Mouse (Mus musculus) T-helper 1 cell (primary cell): ENCODE results near the gene 0610040J01Rik.
"Not testable (repeated sequence)": the region's sequence is repeated elsewhere in the genome, so short reads cannot be mapped to it uniquely, and the experiment has no call there.

Experiments used
- in situ Hi-C: fragments of 300-600 bp; cut with MboI, MseI; formaldehyde crosslinking; loops from one replicate; pipeline ENCODE4 v1.15.1; 2025; ENCODE audit warnings: high pct_unique_total_duplicates

0610040J01Rik gene

DNA sequence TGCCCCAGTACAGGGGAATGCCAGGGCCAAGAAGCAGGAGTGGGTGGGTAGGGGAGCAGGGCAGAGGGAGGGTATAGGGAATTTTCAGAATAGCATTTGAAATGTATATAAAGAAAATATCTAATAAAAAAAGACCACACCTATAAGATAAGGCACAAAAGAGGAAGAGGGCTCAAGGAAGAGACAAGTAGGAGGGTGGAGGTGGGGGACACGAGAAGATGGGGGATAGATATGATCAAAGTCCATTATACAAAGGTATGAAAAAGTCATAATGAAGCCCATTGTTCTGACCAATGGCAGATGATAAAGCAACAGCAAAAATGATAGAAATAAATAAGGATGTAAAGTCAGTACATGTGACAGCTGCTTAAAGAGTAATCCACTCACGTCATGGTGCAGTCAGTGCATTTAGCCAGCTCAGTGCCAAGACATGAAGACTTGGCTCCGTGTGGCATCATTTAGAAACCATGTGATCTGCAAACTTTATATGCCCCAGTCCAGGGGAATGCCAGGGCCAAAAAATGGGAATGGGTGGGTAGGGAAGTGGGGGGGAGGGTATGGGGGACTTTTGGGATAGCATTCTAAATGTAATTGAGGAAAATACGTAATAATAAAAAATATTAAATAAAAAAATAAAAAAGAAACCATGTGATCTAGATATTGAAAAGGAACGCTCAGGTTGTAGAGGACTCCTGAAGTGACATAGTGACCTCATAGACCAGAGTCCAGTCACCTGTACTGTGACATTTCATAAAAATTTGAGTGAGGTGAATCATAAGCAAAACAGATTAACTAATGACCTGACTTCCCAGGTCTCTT lies 85.0 kb downstream of the 0610040J01Rik start:
- in situ Hi-C loops = not testable (repeated sequence)

DNA sequence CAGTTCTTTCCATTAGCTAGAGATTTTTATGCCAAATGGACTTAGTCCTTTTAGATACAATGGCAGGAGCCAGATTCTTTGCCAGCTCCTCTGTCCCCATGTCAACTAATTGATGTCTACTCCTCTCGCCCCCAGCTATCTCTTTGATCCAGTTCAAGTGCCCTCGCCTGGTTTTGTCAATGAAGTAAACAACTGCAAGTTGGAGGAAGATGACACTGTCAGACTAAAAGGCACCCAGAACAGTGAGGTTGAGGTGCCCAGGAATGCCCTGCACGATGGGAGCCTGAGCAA lies 85.6 kb downstream of the 0610040J01Rik start:
- in situ Hi-C loops = no loop called here

DNA sequence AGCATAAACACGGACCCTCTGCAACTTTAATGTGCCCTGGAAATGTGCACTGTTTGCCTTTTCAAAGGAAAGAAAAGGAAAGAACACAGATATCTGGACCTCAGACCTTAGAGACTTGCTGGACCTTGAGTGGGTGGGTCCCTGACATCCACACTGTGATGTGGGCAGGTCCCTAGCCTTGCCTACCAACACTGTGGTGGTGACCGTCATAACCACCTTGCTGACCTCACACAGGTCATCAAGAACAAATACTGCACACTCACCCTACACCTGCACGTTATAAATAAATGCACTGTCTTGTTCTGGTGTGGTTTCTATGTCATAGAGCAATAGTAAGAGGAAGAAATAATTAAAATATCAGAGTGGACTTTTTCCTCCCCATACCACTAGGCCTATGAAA lies 91.2 kb downstream of the 0610040J01Rik start:
- in situ Hi-C loops = no loop called here

DNA sequence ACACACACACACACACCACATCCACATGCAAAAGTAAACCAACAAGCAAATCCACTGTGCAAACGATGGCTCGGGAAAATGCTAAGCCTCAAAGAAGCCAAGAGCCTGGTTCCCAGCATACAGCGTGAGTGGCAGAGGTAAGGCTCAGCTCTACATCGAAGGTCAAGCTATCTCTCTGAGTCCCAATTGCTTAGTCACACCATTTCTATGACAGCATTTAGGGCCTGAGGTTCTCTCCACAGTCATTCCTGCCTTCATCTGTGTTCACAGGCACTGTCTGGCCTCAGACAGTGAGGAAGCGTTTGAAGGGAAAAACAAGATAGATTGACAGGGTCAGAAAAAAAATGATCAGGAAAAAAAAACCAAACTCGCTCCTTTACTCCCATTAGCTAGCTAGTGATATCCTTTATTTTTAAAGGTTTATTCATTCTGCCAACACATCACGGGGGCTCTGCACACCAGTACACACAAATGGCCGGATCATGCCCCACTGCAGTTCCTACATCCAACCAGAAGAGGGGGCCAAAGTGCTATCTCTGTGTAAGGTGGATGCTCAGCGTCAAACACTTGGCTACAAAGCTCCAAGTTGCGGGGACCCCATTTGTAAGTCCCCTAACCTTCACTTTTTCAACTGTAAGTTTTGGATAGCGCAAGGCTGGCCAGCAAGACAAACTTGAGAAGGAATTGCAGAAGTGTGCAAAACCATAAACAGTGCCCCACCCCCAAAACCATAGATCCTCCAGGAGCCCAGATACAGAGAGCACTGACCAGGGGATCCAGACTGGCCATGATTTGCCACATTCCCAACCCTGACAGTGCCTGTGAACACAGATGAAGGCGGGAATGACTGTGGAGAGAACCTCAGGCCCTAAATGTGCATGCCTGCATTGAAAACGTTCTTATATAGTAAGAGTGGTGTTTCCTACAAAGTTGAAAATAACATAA lies 94.3 kb downstream of the 0610040J01Rik start:
- in situ Hi-C loops = loop anchor here (5.0 kb wide), 2 partner anchors 46 to 156 kb away; no protein-coding TSS in a partner anchor

DNA sequence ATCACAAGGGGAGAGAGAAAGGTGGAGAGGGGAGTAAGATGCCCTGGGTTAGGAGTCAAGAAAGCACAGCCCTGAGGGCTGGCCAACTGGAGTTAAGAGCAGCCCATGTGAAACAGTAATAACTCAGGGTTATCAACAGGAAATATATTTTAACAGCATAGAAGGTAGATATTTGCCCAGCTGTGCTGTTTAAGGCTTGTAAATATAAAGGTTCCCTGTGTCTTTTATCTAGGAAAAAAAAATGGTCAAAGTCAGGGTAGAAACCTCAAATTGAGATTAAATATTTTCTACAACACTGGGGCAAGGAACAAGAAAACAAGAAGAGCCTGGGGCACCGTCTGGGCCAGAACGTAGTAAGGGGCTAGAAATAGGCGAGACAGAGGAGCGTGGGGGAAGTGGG lies 95.3 kb downstream of the 0610040J01Rik start:
- in situ Hi-C loops = loop anchor here (5.0 kb wide), 2 partner anchors 45 to 155 kb away; no protein-coding TSS in a partner anchor

DNA sequence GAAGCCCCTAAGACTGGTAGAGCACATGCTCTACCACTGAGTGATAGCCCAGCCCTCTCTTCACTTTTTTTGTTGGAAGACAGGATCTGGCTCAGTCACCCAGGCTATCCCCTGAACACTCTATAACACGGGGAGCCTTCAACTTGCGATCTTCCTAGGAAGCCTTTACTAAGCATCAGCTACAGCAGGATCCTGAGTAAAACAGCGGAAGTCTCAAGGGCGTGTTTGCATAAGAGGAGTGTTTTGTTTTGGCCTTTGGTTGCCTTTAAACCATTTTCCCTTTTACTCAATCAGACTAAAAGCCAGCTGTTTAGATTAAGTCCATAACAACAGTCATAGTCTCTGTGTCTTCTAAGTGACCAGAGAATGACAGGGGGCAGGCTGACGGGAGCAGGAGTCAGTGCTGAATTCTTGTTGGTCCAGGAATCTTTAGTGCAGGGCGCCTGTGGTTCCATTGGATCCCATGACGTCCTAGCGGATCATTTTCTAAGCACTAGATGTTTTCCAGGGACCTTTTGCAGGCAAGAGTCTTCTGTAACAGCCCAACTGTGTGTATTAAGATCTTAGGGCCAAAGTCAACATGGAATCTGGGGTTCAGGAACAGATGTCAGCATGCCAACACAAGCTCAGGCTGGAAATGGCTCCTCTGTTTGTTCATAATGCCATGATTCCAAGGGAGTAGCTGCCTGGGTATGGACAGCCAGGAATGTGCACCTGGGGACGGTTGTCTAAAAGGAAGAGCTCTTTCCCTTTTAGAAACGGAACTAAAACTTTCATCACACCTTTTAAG lies 98.2 kb downstream of the 0610040J01Rik start:
- in situ Hi-C loops = loop anchor here (10.0 kb wide), 2 partner anchors 174 to 354 kb away; no protein-coding TSS in a partner anchor

DNA sequence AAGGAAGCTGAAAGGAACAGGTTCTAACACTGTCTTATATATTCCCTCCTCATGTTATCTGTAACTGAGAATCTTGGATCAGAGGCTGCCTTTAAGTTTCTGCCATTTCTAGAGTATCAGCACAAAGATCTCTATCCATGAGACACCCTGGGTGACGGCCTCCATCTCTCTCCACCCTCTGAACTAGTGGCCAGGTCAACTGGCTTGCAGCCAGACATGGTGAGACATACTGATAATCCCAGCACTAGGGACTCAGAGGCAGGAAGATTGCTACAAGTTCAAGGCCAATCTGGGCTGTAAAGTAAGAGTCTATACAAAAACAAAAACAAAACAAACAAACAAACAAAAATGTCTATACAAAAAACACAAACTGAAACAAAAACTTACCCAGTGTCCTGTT lies 102.7 kb downstream of the 0610040J01Rik start:
- in situ Hi-C loops = loop anchor here (10.0 kb wide), 2 partner anchors 170 to 350 kb away; no protein-coding TSS in a partner anchor

DNA sequence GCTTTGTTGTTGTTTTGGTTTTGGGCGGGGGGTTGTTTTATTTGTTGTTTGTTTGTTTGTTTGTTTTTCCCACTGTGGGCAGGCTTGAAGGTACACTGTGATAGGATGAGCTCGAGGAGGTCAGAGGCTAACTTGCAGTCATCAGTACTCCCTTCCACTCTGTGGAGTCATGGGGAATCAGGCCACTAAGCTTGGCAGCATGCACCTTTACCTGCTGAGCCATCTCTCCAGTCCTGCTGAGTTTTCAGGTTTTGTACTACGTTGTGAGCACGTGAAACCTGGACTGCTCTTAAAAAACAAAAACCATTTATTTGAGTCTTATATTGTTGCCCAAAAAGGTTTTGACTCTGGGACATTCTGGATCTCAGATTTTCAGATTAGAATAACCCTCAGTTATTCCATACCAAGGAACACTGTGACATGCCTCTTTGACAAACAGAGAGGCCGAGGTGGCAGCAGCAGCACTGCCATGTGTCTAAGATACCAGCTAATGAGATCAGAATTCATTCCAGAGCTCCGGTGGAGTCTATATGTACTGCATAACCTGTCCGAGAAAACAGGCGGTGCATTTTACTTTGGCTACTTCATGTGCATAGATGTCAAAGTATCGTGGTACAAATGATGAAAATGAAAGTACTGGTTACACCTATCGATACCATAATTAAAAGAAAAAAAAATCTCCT lies 104.4 kb downstream of the 0610040J01Rik start:
- in situ Hi-C loops = loop anchor here (10.0 kb wide), 2 partner anchors 168 to 348 kb away; no protein-coding TSS in a partner anchor

DNA sequence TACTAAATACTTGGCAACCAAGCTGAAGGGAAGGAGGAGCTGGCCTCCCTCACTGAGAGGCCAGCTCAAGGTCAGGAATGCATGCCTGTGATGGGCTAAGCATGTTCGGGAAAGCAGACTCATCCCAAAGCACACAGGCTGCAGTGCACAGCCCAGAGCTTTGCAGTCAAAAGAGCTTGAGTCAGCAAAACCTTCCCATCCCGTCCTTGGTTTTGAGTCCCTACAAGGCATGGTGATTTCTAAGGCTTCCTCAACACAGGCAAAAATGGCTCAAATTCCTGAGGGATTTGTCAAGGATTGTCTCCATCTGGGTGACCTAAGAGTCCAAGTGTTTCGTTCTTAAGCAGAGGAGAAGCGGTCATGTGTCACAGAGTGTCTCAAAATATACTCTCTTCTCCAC lies 106.0 kb downstream of the 0610040J01Rik start:
- in situ Hi-C loops = loop anchor here (10.0 kb wide), 2 partner anchors 167 to 347 kb away; no protein-coding TSS in a partner anchor

DNA sequence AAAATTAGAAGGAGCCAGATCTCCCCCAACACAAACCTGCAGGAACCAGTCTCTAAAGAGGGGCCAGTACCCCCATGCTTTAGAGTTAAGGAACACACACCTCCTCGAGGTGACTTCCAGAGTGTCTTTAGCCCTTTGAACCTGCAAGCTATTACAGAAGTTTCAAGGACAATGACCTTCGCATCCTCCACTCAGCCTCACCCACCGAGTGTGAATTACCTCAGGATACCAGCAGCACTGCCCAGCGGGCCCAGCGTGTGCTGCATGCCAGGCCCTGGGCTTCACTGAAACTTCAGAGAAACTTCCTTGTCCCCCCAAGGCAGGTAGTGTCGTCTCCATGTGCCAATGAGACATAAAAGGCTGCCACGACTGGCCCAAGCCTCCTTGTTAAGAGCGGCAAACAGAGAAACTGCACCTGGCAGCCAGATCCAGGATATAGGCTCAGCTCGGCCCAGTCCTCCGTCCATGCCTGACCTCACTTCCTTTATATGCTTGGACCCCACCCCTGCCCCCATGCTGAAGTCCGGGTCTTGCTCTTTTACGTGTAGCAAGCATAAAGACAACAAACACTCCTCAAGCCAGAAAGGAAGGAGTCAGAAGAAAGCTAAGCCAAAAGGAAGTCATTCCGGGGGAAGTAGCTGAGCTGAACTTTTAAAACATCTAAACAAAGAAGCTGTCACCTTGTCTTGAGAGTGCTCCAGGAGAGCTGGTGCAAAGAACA lies 111.3 kb downstream of the 0610040J01Rik start:
- in situ Hi-C loops = no loop called here

DNA sequence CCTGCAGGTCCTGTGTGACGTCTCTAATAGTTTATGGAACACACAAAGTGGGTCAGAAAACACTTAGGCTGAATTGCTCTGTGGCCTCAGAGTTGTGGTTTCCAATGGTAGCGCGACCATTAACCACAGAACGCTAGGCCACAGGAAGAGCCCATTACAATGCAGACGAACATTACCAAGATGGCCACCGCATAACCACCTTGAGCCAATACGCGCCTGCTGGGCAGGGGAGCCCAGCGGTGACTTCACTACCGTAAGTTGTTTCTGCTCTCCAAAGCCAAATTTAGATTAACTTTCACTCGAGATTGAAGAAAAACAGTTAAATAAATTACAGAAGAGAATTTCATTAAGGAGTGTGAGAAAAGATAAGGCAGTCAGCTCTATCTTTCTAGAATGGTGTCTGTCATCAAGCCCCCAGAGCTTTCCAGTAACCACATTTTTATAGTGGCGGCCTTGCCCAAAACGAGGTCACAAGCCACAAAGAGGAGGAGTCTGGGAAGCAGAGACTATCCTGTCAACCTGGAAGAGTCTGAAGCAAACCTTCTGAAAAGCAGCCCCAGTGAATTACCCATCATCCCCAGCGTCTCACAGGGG lies 113.0 kb downstream of the 0610040J01Rik start:
- in situ Hi-C loops = no loop called here

DNA sequence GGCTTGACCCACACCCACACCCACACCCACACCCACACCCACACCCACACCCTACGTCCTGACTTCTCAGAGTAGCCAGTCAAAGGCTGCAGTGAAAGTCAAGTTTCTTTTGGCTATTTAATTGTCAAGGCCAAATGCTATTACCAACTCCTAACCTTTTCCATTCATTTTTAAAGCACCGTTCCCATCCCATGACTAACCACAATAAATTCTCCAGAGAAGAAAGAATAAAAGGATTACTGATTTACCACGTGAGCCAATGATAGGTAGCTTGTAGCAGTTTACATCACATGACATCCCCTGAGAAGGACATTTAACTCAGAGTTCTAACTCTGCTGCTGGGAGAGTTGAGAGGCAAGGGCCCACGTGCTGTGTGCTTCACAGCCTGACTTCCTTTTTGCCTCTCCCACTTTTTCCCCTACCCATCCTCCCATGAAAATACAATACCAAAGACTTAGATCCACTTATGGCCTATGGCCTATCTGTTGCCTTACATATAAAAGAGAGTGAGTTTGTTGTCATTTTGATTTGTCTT lies 118.7 kb downstream of the 0610040J01Rik start:
- in situ Hi-C loops = no loop called here

DNA sequence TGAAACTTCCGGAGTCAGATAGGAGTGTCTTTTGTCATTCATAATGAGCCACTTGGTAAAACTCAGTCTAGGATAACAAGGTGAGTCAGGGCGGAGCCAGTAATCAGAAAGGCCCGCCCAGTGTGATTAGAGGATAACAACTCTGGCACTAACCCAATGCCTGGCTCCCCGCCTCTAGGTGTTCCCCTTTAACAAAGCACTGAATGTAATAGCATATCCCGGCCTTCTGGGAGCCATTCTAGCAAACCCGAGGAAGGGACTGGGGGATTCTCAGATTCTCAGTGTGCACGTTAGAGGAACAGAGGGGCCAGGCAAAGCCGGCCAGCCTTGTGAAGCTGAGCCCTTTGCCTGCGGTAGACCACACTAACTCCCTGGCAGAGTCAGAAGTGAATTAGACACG lies 120.7 kb downstream of the 0610040J01Rik start:
- in situ Hi-C loops = no loop called here

DNA sequence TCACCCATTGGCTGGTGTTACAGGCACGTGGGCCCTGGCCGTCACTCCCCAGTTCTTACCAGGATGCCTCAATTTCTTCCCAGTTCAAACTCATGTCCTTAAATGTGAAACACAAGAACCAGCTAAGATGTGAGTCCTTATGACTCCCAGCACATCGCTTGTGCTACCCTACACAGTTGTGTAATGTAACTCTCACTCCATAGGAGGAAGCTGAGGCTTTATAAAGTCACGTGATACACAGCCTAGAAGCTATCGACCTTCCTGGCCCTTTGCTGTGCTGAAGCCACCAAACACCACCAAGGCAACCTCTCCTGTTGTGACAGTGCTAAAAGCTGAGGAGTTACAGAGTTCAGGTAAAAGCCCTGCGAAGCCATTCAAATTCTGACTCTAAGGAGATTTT lies 123.4 kb downstream of the 0610040J01Rik start:
- in situ Hi-C loops = no loop called here

DNA sequence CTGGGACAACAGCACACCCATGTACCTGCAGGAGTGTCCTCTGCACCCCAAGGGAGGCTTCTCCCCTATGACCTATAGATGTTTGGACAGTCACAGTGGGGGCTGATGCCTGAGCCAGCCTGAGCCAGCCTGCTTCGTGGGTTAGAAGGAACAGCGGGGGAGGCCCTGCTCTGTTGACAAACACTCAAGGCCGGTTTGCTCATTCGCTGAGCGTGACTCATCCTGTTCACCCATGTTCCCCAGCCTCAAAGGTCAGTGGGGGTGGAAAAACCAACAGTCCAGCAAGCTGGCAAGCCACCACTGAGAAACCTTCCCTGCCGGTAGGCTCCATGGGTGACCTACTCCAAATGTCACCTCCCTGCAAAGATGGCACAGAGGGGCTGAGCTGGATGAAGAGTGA lies 124.6 kb downstream of the 0610040J01Rik start:
- in situ Hi-C loops = no loop called here

DNA sequence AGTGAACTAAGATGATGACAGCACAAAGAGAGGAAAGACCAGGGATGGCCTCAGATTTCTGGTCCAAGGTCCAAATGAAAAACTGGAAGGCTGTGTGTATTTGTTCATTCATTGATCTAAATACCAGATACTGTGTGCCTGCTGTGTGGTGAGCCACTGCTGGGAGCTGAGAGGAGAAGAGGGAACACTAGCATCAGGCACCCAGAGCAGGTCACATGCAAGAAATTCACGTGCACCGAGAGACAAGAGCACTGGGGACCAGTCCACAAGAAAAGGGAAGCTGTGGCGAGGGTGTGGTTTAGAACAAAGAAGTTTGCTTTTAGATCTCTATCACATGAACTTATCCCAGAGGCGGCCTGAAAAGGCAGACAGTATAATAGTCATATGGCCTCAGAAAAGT lies 126.4 kb downstream of the 0610040J01Rik start:
- in situ Hi-C loops = no loop called here

DNA sequence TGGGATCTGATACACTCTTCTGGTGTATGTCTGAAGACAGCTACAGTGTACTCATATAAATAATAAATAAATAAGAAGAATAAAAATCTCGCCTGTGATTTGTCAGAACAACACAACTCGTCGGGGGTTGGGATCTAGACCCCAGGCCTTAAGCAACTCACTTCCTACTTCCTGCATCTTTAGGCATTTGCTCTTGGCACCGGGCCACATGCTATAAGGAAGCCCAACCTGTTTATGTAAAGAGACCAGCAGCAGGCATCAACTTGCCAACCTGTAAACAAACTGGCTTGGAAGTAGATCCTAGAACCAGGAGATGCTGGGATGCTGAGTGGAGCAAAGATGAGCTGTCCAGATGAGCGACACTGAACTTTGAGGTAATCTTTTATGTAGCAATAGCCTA lies 129.7 kb downstream of the 0610040J01Rik start:
- in situ Hi-C loops = no loop called here

DNA sequence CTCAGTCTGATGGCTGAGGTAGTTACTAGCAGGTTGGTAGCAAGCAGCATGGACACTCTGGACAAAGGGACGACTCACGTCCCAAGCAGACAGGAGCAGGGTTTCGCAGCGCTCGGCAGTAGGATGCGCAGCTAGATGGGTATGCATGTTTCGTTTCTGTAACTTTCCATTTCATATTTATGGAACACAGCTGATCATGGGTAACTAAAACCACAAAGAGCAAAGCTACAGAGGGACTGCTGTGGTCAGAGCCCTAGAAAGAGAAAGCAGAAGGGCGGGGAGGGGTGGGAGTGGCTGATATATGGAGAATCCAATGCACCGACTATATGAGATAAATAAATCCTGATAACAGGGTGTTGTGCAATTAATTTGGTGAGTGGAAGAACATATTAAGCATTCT lies 131.1 kb downstream of the 0610040J01Rik start:
- in situ Hi-C loops = no loop called here

DNA sequence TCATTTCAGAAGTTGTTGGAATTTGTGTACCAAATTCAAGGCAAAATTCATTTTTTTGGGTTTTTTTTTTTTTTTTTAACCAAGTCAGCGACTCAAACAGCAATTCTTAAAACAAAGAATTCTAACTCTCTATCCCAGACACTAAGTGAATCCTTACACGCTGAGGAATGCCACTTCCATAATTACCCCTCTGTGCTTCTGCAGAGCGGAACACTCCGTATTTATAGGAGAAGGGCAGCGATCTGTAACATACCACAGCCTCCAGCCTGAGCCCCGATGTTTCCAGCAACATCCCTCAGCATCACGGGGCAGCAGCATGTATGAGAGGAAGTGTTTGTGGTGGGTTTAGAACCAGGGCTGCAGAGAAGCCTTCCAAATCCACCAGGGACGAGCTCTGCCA lies 135.4 kb downstream of the 0610040J01Rik start:
- in situ Hi-C loops = no loop called here

DNA sequence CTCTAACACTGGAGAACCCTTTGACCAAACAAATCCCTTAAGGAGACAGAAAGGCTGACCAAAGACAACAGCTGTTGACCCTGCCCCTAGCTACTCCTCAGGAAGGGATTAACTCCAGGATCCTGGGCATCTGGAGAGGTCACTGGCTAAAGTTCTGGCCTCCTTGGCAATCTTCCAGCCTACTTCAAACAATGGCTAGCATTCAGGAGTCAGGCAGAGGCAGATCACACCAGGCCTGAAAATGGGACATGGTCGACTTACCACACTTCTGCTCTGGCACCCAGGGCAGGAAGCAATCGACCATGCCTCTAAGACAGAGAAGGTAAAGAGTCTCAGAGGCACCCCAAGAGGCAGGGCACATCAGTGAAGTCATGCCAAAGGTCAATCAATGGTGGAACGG lies 137.0 kb downstream of the 0610040J01Rik start:
- in situ Hi-C loops = no loop called here
